Mouse (Mus musculus) cerebellum, adult 9-10 months (tissue): ENCODE data around the gene Rexo1.
"Not testable (repeated sequence)": the region's sequence is repeated elsewhere in the genome, so short reads cannot be mapped to it uniquely, and the experiment has no call there.

Source experiments
- DNase-seq: peaks from one replicate; pipeline ENCODE4 v3.0.0; 2022

Rexo1 gene

GRCm38 (mm10) chr10:80561116-80561944, at the start of gene Rexo1:
Rexo1 (minus strand) TSS chr10:80561560.
- DNase-seq: peak; percentile 95

GRCm38 (mm10) chr10:80611024-80611423, 49.7 kb upstream of the Rexo1 start:
- peak; percentile 65 for DNase-seq

- DNase-seq: peak; percentile 93
Observed at GRCm38 (mm10) chr10:80610116-80610785, 48.9 kb upstream of the Rexo1 start.

GRCm38 (mm10) chr10:80609269-80609924, 48.0 kb upstream of the Rexo1 start:
- peak; percentile 55 for DNase-seq

GRCm38 (mm10) chr10:80608435-80608834, 47.1 kb upstream of the Rexo1 start:
- peak; percentile 43 for DNase-seq

GRCm38 (mm10) chr10:80606737-80607350, 45.5 kb upstream of the Rexo1 start:
- no peak for DNase-seq

GRCm38 (mm10) chr10:80606306-80606705, 44.9 kb upstream of the Rexo1 start:
- DNase-seq: peak; percentile 58

- DNase-seq: not testable (repeated sequence)
Observed at GRCm38 (mm10) chr10:80605721-80606120, 44.4 kb upstream of the Rexo1 start, which contains the start of gene Gm49322. Gm49322 (plus strand) TSS chr10:80606021.

GRCm38 (mm10) chr10:80604988-80605387, 43.6 kb upstream of the Rexo1 start:
- DNase-seq: no peak

GRCm38 (mm10) chr10:80604001-80604509, 42.7 kb upstream of the Rexo1 start:
- no peak for DNase-seq

- no peak for DNase-seq
Observed at GRCm38 (mm10) chr10:80603364-80603763, 42.0 kb upstream of the Rexo1 start.

- DNase-seq: peak; percentile 95
Observed at GRCm38 (mm10) chr10:80602698-80603325, 41.5 kb upstream of the Rexo1 start, which contains the start of the genes Scamp4 and Adat3. Scamp4 (plus strand) TSS chr10:80602872. Adat3 (plus strand) TSS chr10:80602880.

- DNase-seq: no peak
Observed at GRCm38 (mm10) chr10:80596318-80596717, 35.0 kb upstream of the Rexo1 start.

- DNase-seq: peak; percentile 96
Observed at GRCm38 (mm10) chr10:80589879-80590854, 28.8 kb upstream of the Rexo1 start, which contains the start of gene Abhd17a. Abhd17a (minus strand) TSS chr10:80590341.

GRCm38 (mm10) chr10:80589127-80589878, 27.9 kb upstream of the Rexo1 start:
- DNase-seq: no peak

GRCm38 (mm10) chr10:80587305-80587657, 25.9 kb upstream of the Rexo1 start:
- DNase-seq: no peak

GRCm38 (mm10) chr10:80586407-80587304, 25.3 kb upstream of the Rexo1 start:
- no peak for DNase-seq

- no peak for DNase-seq
Observed at GRCm38 (mm10) chr10:80585581-80585980, 24.2 kb upstream of the Rexo1 start.
